Mouse (Mus musculus): ENCODE measurements around the gene Myo7a. TPM values are rescaled to one million over a fixed set of nuclear protein-coding genes. Genes with fewer than 3 reads are reported as not detected.

Gene Myo7a
- polyA plus RNA-seq, 1 experiment from 2014 or later: 24.3 TPM

- Histone ChIP-seq H3K4me2 (replicated peaks) (no peak overlapping the region), H3K36me3 (replicated peaks; ENCODE audit: control insufficient read depth, insufficient read depth) (no peaks in the 10 kb centered on the region), H3K4me3 (replicated peaks; ENCODE audit: low read length) (no peak overlapping the region), H3K27ac (no peak overlapping the region), H3K27me3 (ENCODE audit: control insufficient read depth, insufficient read depth, low read length) (peaks cover 15% of the 10 kb centered on the region), H3K4me1 (replicated peaks; ENCODE audit: control insufficient read depth, insufficient read depth, low read length) (peaks cover 7% of the 10 kb centered on the region; the same call in 1 of the 2 replicates), H3K9me3 (ENCODE audit: control insufficient read depth, low read length) (no peaks in the 10 kb centered on the region), H3K9ac (no peak overlapping the region)
- WGBS: 77% methylated on average over 6 of the region's 6 CpGs
- DNase-seq (ENCODE audit: low spot score): no peak
- no peak for ATAC-seq (ENCODE audit: low FRiP score)
Observed at GRCm38 (mm10) chr7:98114656-98115055, 4.7 kb downstream of the Myo7a start.

GRCm38 (mm10) chr7:98111233-98111632 is 8.1 kb downstream of the Myo7a start:
- Histone ChIP-seq H3K27me3 (ENCODE audit: control insufficient read depth, insufficient read depth, low read length) (peaks cover 15% of the 10 kb centered on the region), H3K9me3 (ENCODE audit: control insufficient read depth, low read length) (no peaks in the 10 kb centered on the region), H3K4me3 (replicated peaks; ENCODE audit: low read length) (0 out of 2 replicates have a peak overlapping the region, but pooled peaks have one; percentile 8), H3K27ac (no peak overlapping the region), H3K36me3 (replicated peaks; ENCODE audit: control insufficient read depth, insufficient read depth) (no peaks in the 10 kb centered on the region), H3K9ac (no peak overlapping the region), H3K4me1 (replicated peaks; ENCODE audit: control insufficient read depth, insufficient read depth, low read length) (peaks cover 7% of the 10 kb centered on the region; the same call in 1 of the 2 replicates), H3K4me2 (replicated peaks) (peak overlapping the region; percentile 38)
- no peak for DNase-seq (ENCODE audit: low spot score)
- WGBS: 10% methylated on average over 25 of the region's 25 CpGs
- no peak for ATAC-seq (ENCODE audit: low FRiP score)

GRCm38 (mm10) chr7:98109771-98110170 is 9.6 kb downstream of the Myo7a start:
- Histone ChIP-seq H3K27me3 (ENCODE audit: control insufficient read depth, insufficient read depth, low read length) (peaks cover 15% of the 10 kb centered on the region), H3K27ac (no peak overlapping the region), H3K4me3 (replicated peaks; ENCODE audit: low read length) (no peak overlapping the region), H3K9me3 (ENCODE audit: control insufficient read depth, low read length) (no peaks in the 10 kb centered on the region), H3K4me2 (replicated peaks) (no peak overlapping the region), H3K4me1 (replicated peaks; ENCODE audit: control insufficient read depth, insufficient read depth, low read length) (peaks cover 7% of the 10 kb centered on the region; the same call in 1 of the 2 replicates), H3K9ac (no peak overlapping the region), H3K36me3 (replicated peaks; ENCODE audit: control insufficient read depth, insufficient read depth) (no peaks in the 10 kb centered on the region)
- ATAC-seq (ENCODE audit: low FRiP score) (no peak), DNase-seq (ENCODE audit: low spot score) (no peak)
- WGBS: 77% methylated on average over 4 of the region's 4 CpGs

- 88% methylated on average over 16 of the region's 16 CpGs for WGBS
- ATAC-seq (ENCODE audit: low FRiP score): 0 out of 2 replicates have a peak, but pooled peaks have one; percentile 34
Observed at GRCm38 (mm10) chr7:98108636-98109430, 10.5 kb downstream of the Myo7a start.

GRCm38 (mm10) chr7:98106272-98106671 is 13.1 kb downstream of the Myo7a start:
- no peaks in the 10 kb centered on the region for H3K9me3 ChIP-seq (ENCODE audit: control insufficient read depth, low read length)
- H3K27me3 ChIP-seq (ENCODE audit: control insufficient read depth, insufficient read depth, low read length): peaks cover 6% of the 10 kb centered on the region
- 92% methylated on average over 7 of the region's 7 CpGs for WGBS
- ATAC-seq (ENCODE audit: low FRiP score) (no peak), DNase-seq (ENCODE audit: low spot score) (no peak)
- H3K4me2 ChIP-seq (replicated peaks): no peak overlapping the region
- H3K4me3 ChIP-seq (replicated peaks; ENCODE audit: low read length): no peak overlapping the region
- H3K9ac ChIP-seq: no peak overlapping the region
- no peak overlapping the region for H3K27ac ChIP-seq
- H3K36me3 ChIP-seq (replicated peaks; ENCODE audit: control insufficient read depth, insufficient read depth): no peaks in the 10 kb centered on the region
- peaks cover 15% of the 10 kb centered on the region for H3K4me1 ChIP-seq (replicated peaks; ENCODE audit: control insufficient read depth, insufficient read depth, low read length)

More at GRCm38 (mm10) chr7:98108636-98109430, 10.5 kb downstream of the Myo7a start:
- Histone ChIP-seq H3K27me3 (ENCODE audit: control insufficient read depth, insufficient read depth, low read length) (peaks cover 15% of the 10 kb centered on the region), H3K9me3 (ENCODE audit: control insufficient read depth, low read length) (no peaks in the 10 kb centered on the region), H3K9ac (no peak overlapping the region), H3K4me1 (replicated peaks; ENCODE audit: control insufficient read depth, insufficient read depth, low read length) (peaks cover 7% of the 10 kb centered on the region; the same call in 1 of the 2 replicates), H3K4me3 (replicated peaks; ENCODE audit: low read length) (no peak overlapping the region), H3K27ac (no peak overlapping the region), H3K4me2 (replicated peaks) (no peak overlapping the region), H3K36me3 (replicated peaks; ENCODE audit: control insufficient read depth, insufficient read depth) (no peaks in the 10 kb centered on the region)
- no peak for DNase-seq (ENCODE audit: low spot score)

GRCm38 (mm10) chr7:98104481-98105435 is 14.6 kb downstream of the Myo7a start:
- ATAC-seq (ENCODE audit: low FRiP score): no peak
- Histone ChIP-seq H3K36me3 (replicated peaks; ENCODE audit: control insufficient read depth, insufficient read depth) (no peaks in the 10 kb centered on the region), H3K9me3 (ENCODE audit: control insufficient read depth, low read length) (no peaks in the 10 kb centered on the region), H3K4me3 (replicated peaks; ENCODE audit: low read length) (no peak overlapping the region), H3K27ac (no peak overlapping the region), H3K27me3 (ENCODE audit: control insufficient read depth, insufficient read depth, low read length) (no peaks in the 10 kb centered on the region), H3K9ac (no peak overlapping the region), H3K4me2 (replicated peaks) (no peak overlapping the region), H3K4me1 (replicated peaks; ENCODE audit: control insufficient read depth, insufficient read depth, low read length) (peaks cover 11% of the 10 kb centered on the region)
- DNase-seq (ENCODE audit: low spot score): no peak
- 69% methylated on average over 16 of the region's 16 CpGs for WGBS

- H3K4me1 ChIP-seq (replicated peaks; ENCODE audit: control insufficient read depth, insufficient read depth, low read length): peaks cover 11% of the 10 kb centered on the region
Observed at GRCm38 (mm10) chr7:98103942-98104292, 15.4 kb downstream of the Myo7a start.

GRCm38 (mm10) chr7:98103002-98103941 is 16.1 kb downstream of the Myo7a start:
- ATAC-seq (ENCODE audit: low FRiP score): peak; percentile 68
- DNase-seq (ENCODE audit: low spot score): peak; percentile 94
- Histone ChIP-seq H3K4me1 (replicated peaks; ENCODE audit: control insufficient read depth, insufficient read depth, low read length) (peaks cover 11% of the 10 kb centered on the region), H3K9me3 (ENCODE audit: control insufficient read depth, low read length) (no peaks in the 10 kb centered on the region), H3K27me3 (ENCODE audit: control insufficient read depth, insufficient read depth, low read length) (no peaks in the 10 kb centered on the region), H3K9ac (peak overlapping the region; percentile 66), H3K4me3 (replicated peaks; ENCODE audit: low read length) (peak overlapping the region; percentile 24), H3K4me2 (replicated peaks) (peak overlapping the region; percentile 53), H3K27ac (peak overlapping the region; percentile 72), H3K36me3 (replicated peaks; ENCODE audit: control insufficient read depth, insufficient read depth) (no peaks in the 10 kb centered on the region)
- WGBS: 19% methylated on average over 21 of the region's 26 CpGs

More at GRCm38 (mm10) chr7:98103942-98104292, 15.4 kb downstream of the Myo7a start:
- Histone ChIP-seq H3K9ac (no peak overlapping the region), H3K36me3 (replicated peaks; ENCODE audit: control insufficient read depth, insufficient read depth) (no peaks in the 10 kb centered on the region), H3K27ac (no peak overlapping the region), H3K27me3 (ENCODE audit: control insufficient read depth, insufficient read depth, low read length) (no peaks in the 10 kb centered on the region), H3K4me3 (replicated peaks; ENCODE audit: low read length) (no peak overlapping the region), H3K4me2 (replicated peaks) (no peak overlapping the region), H3K9me3 (ENCODE audit: control insufficient read depth, low read length) (no peaks in the 10 kb centered on the region)
- WGBS: 77% methylated on average over 5 of the region's 5 CpGs
- ATAC-seq (ENCODE audit: low FRiP score): no peak
- no peak for DNase-seq (ENCODE audit: low spot score)
